Mouse (Mus musculus) frontal cortex, postnatal 14 days (tissue): ENCODE measurements at regions not wholly inside any gene's neighbourhood (a gene's known extent, or its start where the extent isn't known, plus 50 kb on each side); places are given as distances from the start of the nearest gene placed in this dataset.
A peak's percentile ranks its signal among the peaks of the same experiment; 100 is the strongest.

Experiments
- DNase-seq, 2 experiments: peaks; one replicate each; pipeline ENCODE4 v3.0.0; 2022; ENCODE audit warnings: low spot score in 2 of 2

GRCm38 (mm10) chr3:134605356-134605771, 223.4 kb upstream of the Tacr3 start:
- no peak for DNase-seq

GRCm38 (mm10) chr3:134610244-134610643, 218.6 kb upstream of the Tacr3 start:
- DNase-seq: no peak

DNA sequence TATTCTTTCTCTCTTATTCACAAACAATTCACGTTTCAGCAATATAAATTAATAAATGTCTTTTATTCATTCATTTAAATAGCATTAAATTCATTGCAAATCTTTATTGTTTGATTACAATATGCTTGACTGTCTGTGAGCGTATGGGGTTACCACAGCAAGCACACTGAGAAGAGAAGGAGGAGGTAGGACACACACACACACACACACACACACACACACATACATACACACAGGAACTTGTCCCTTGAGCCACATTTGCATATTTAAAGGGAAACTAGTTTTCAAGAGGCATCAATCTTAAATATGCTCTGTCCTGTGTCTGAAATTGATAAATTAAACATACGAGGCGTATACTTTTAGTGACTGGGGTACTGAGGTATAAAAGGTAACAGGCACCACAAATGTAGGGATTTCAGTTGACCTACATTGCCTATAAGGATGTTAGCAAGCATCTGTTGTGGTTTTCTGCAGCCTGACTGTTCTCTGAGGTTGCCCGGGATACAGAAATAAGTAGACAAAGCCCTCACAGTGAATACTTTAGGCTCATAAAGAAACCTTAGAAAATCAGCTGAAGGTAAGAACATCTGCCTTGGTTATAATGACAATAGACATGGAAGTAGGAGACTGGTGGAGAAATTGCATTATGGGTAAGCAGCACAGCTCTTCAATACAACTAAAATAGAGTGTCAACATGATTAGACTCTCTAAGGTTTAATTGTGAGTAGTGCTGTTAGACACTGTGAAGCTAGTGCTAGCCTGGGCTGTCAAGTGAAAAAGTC, 217.1 kb upstream of the Tacr3 start:
- DNase-seq: no peak

DNA sequence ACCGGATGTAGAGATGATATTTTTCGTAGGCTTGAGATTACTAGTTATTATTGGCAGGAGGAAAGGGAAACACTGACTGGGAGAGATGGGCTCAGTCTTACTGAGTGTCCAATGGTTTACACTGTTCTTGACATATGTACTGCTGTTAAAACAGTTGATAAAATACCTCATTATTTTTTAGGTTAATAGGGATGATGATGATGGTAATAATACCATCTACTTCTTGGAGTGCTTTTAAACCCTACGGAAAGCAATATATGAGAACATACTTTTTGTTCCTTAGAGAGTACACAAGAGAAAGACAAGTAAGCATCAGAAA, 216.6 kb upstream of the Tacr3 start:
- no peak for DNase-seq

DNA sequence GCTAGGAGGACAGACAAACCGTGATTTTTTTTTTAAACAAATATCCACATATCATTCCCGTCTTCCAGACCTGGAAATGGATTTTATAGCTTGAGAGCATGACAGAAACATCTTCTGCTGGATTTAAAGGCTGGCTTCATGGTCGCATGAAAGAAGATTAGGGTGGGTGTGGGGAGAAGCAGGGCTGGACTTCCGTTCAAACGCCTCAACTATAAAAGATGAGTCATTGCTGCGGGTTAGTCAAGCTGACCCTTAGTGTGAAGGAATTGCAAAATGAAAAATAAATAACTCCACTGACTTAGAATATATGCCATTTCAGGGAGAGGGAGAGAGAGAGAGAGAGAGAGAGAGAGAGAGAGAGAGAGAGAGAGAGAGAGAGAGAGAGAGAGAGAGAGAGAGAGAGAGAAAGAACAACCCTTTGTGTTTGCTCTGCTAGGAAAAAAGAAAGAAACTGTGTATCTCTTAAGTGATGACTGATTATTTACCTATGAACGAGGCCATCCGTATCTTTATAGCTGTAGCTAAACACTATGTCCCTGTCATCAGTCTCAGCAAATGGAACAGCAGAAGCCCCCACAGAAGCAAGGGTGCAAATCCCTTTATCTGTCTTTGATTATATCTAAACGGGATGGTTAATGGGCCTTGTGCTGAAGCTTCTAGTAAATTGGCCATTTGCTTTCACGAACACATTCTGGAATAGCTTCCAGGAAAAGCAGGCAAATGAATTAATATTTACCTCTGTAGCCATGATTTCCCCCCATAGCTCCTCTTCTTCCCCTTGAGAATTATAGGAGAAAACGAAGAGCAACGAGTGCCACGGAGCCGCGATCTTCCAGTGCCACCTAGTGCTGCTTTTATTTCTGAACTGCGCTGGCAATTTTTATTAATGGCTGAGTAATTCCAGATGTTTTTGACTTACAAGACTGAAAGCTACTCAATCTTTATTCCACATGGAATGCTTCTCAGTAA, 199.4 kb upstream of the Tacr3 start:
- peak in 1 of 2 experiments; percentile 16 for DNase-seq

DNA sequence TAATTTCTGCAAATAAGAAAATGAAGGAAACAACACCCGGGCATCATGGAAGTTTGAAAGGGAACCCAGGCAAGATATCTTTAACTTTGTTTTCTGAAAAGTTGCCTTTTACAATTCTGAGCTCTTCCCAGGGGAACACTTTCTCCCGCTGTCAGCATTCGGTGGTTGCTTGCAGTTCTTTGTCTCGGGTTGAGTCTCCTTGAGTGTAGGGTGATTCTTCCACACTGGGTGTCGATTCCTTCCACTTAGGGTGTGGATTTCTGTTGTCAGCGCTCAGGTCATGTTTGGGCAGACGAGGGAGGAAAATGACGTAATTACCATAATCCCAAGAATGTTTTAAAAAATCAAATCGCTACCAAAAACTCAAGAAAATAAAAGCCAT, 198.7 kb upstream of the Tacr3 start:
- DNase-seq: no peak

GRCm38 (mm10) chr3:134648727-134649445, 179.9 kb upstream of the Tacr3 start:
- DNase-seq: no peak

DNA sequence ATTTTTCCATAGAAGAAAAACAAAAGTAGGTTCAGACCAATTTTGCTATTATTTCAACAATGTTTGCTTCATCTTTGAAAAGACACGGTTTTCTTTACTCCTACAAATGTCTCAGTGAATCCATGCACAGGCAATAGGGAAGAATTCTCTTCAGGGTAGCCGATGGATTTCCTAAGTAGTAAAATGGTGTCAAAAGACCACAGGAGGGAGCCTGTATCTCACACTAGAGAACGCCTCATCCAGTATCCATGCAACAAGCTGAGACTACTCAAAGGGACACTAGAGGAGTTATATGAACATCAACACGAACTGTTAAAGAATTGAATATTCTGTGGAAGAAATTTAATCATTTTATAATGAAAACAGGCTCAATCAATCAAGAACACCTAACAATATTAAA, 174.8 kb upstream of the Tacr3 start:
- no peak for DNase-seq

DNA sequence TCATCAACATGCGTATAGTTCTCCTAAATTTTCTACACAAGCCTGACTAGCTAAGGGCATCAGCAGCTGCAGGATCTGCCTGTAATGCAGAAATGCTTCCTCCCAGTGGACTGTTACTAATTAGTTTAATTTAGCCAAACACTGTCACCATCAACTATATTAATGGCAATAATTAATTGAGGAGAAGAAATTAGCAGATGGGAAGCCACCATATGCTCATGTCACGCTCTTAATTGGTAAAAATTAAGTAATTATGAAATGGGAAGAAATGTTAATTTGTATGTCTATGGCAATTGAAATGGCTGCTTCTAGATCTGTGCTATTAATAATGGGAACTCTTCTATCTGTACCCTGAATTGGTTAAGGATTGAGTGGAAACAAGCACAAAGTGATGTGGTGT, 133.9 kb upstream of the Tacr3 start:
- no peak for DNase-seq

- DNase-seq: no peak
These were observed 110.2 kb upstream of the Tacr3 start for GRCm38 (mm10) chr3:134718620-134719019.

DNA sequence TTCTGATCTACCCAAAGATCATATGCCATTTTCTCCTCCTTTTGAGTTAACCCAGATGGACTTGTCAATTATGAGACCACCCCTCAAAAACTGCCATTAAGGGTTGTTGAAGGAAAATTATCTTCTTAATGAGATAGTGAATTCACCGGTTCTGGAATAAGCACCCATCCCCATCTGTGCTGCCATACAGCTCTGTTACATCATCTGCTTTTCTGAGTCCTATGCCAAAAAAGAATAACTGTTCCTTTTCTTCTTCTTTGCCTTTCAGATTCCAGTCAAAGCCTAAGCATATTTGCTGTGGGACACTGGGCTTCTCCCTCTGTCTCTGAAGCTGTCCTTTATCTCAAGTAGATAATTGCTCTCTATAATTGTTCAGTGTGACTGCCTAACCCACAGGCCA, 93.1 kb upstream of the Tacr3 start:
- no peak for DNase-seq

DNA sequence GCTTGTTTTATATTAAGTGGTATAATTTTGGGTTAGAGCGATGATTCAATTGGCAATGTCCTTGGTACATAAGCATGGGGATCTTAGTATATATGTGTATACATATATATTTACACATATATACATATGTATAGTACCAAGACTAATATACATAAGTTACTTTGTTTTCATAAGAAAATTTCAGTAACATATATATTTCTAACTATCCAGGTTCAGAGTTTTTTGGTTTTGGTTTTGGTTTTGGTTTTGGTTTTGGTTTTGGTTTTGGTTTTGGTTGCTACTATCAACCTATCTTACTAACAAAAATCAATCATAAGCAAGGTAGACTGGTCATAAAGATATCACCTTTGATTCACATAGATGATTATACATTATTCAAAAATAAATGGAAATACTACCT, 67.7 kb upstream of the Tacr3 start:
- no peak for DNase-seq

GRCm38 (mm10) chr3:134763264-134763936, 65.4 kb upstream of the Tacr3 start:
- DNase-seq: no peak
